Mouse (Mus musculus) adrenal gland (tissue): ENCODE results near the gene Mfsd2b.
"Not testable (repeated sequence)": the region's sequence is repeated elsewhere in the genome, so short reads cannot be mapped to it uniquely, and the experiment has no call there.

Experiments
- intact Hi-C: fragments of 180-260 bp; cut with DNase I; formaldehyde crosslinking; loops from one replicate; pipeline ENCODE4 v1.15.1; 2025
- long read RNA-seq, 2 experiments: library from polyadenylated mRNA; unstranded; transcript quantifications; one replicate each; pipeline ENCODE4 v2.0.0; 2020; ENCODE audit warnings: borderline replicate concordance in 1 of 2; ENCODE audit not compliant: insufficient replicate concordance in 1 of 2

Mfsd2b gene
- long read RNA-seq, experiment 1, partial matches to known transcripts: 1 of 1 reads
- long read RNA-seq, experiment 1, other reads (novel, unspliced or antisense): 0 of 1 reads
- long read RNA-seq, experiment 2: 0 reads

GRCm38 (mm10) chr12:4874161-4874927, at the start of gene Mfsd2b:
TSS of gene Mfsd2b (minus strand) at chr12:4874359.
- intact Hi-C loops: no loop called here

- intact Hi-C loops: loop anchor here (10.0 kb wide), 2 partner anchors 73 to 1493 kb away; partner anchors contain the start of genes Asxl2, Fkbp1b and Wdcp
Measured at GRCm38 (mm10) chr12:4917805-4918591, 43.8 kb upstream of the Mfsd2b start.

GRCm38 (mm10) chr12:4916994-4917804, 43.0 kb upstream of the Mfsd2b start, which contains the start of gene Atad2b:
TSS of gene Atad2b (plus strand) at chr12:4917353.
- intact Hi-C loops: loop anchor here (10.0 kb wide), 2 partner anchors 72 to 1492 kb away; partner anchors contain the start of genes Asxl2, Fkbp1b and Wdcp

- intact Hi-C loops: loop anchor here (10.0 kb wide), 2 partner anchors 70 to 1490 kb away; partner anchors contain the start of genes Asxl2, Fkbp1b and Wdcp
Measured at GRCm38 (mm10) chr12:4914944-4915343, 40.8 kb upstream of the Mfsd2b start.

- intact Hi-C loops: loop anchor here (10.0 kb wide), 2 partner anchors 70 to 1490 kb away; partner anchors contain the start of genes Asxl2, Fkbp1b and Wdcp
Measured at GRCm38 (mm10) chr12:4914441-4914840, 40.3 kb upstream of the Mfsd2b start.

- intact Hi-C loops: loop anchor here (10.0 kb wide), 2 partner anchors 67 to 1487 kb away; partner anchors contain the start of genes Asxl2, Fkbp1b and Wdcp
Measured at GRCm38 (mm10) chr12:4911716-4912115, 37.6 kb upstream of the Mfsd2b start.

- intact Hi-C loops: loop anchor here (10.0 kb wide), 2 partner anchors 66 to 1486 kb away; partner anchors contain the start of genes Asxl2, Fkbp1b and Wdcp
Measured at GRCm38 (mm10) chr12:4910496-4910895, 36.3 kb upstream of the Mfsd2b start.

- intact Hi-C loops: no loop called here
Measured at GRCm38 (mm10) chr12:4908391-4908790, 34.2 kb upstream of the Mfsd2b start.

- intact Hi-C loops: no loop called here
Measured at GRCm38 (mm10) chr12:4906951-4907906, 33.1 kb upstream of the Mfsd2b start, which contains the start of gene Ubxn2a. TSS of gene Ubxn2a (minus strand) at chr12:4907705.

- intact Hi-C loops: no loop called here
Measured at GRCm38 (mm10) chr12:4906476-4906875, 32.3 kb upstream of the Mfsd2b start.

GRCm38 (mm10) chr12:4905946-4906345, 31.8 kb upstream of the Mfsd2b start:
- intact Hi-C loops: no loop called here

- intact Hi-C loops: no loop called here
Measured at GRCm38 (mm10) chr12:4898024-4898423, 23.9 kb upstream of the Mfsd2b start.

- intact Hi-C loops: no loop called here
Measured at GRCm38 (mm10) chr12:4889891-4890290, 15.7 kb upstream of the Mfsd2b start.

- intact Hi-C loops: no loop called here
Measured at GRCm38 (mm10) chr12:4889251-4889650, 15.1 kb upstream of the Mfsd2b start.

- intact Hi-C loops: no loop called here
Measured at GRCm38 (mm10) chr12:4888739-4889138, 14.6 kb upstream of the Mfsd2b start.

- intact Hi-C loops: not testable (repeated sequence)
Measured at GRCm38 (mm10) chr12:4886581-4886980, 12.4 kb upstream of the Mfsd2b start.

GRCm38 (mm10) chr12:4885062-4885461, 10.9 kb upstream of the Mfsd2b start:
- intact Hi-C loops: no loop called here

GRCm38 (mm10) chr12:4882086-4882485, 7.9 kb upstream of the Mfsd2b start:
- intact Hi-C loops: no loop called here

- intact Hi-C loops: no loop called here
Measured at GRCm38 (mm10) chr12:4879048-4879447, 4.9 kb upstream of the Mfsd2b start.
